Mouse (Mus musculus) neural tube, embryonic 14.5 days (tissue): ENCODE results near the gene Pxmp2. TPM values are rescaled to one million over a fixed set of nuclear protein-coding genes. Genes with fewer than 3 reads are reported as not detected.

ENCODE experiments used
- ATAC-seq: fragments of 200-750 bp; cut with Nextera tagmentation; 2 replicates; pipeline ENCODE4 v1.8.0; 2017; ENCODE audit warnings: low read depth, mild to moderate bottlenecking, moderate TSS enrichment, moderate library complexity
- H3K27ac ChIP-seq: fragments of 300-500 bp; sonication (generic); 2 replicates; pipeline ENCODE4 v1.5.1; 2014; ENCODE audit warnings: low read depth, mild to moderate bottlenecking, control low read depth, low read length, moderate library complexity, mixed read lengths
- H3K27me3 ChIP-seq: fragments of 300-500 bp; sonication (generic); 2 replicates; pipeline ENCODE4 v1.6.1; 2014; ENCODE audit warnings: low read length; ENCODE audit not compliant: control insufficient read depth, insufficient read depth
- H3K36me3 ChIP-seq: fragments of 300-500 bp; sonication (generic); 2 replicates; pipeline ENCODE4 v1.6.1; 2014; ENCODE audit warnings: low read length, mixed read lengths; ENCODE audit not compliant: control insufficient read depth, insufficient read depth
- H3K4me1 ChIP-seq: fragments of 300-500 bp; sonication (generic); 2 replicates; pipeline ENCODE4 v1.6.1; 2014; ENCODE audit warnings: low read length; ENCODE audit not compliant: control insufficient read depth, insufficient read depth
- H3K4me2 ChIP-seq: fragments of 300-500 bp; sonication (generic); 2 replicates; pipeline ENCODE4 v1.6.1; 2014; ENCODE audit warnings: mild to moderate bottlenecking, low read depth, low read length, control low read depth
- H3K4me3 ChIP-seq: fragments of 300-500 bp; sonication (generic); 2 replicates; pipeline ENCODE4 v1.5.1; 2014; ENCODE audit warnings: low read depth, low read length, control low read depth, mixed read lengths
- H3K9ac ChIP-seq: fragments of 300-500 bp; sonication (generic); replicated peaks from 2 replicates; pipeline ENCODE4 v1.6.1; 2014; ENCODE audit warnings: low read depth, mild to moderate bottlenecking, control low read depth, low read length, mixed read lengths
- H3K9me3 ChIP-seq: fragments of 300-500 bp; sonication (generic); 2 replicates; pipeline ENCODE4 v1.6.1; 2016; ENCODE audit warnings: low read length; ENCODE audit not compliant: control insufficient read depth
- WGBS: fragments of 180-500 bp; shearing (Covaris S2); extraction: QIAGEN DNeasy Blood & Tissue Kit; methylation state at CpG from one replicate; pipeline ENCODE4 v1.1.7; 2014; 5-methylcytosine and 5-hydroxymethylcytosine counted together
- polyA plus RNA-seq: library from polyadenylated mRNA; unstranded; fragments of >200 nt; fragmentation: Nextera tagmentation; extraction: Ambion mirVana; gene quantifications from 2 replicates; pipeline ENCODE4 v1.2.1, GENCODE M21; 2014

Pxmp2 gene
- polyA plus RNA-seq, 1 experiment from 2014 or later = 11.9 TPM

- WGBS = 96% methylated on average over 4 of the region's 4 CpGs
- no peak for ATAC-seq
Observed at GRCm38 (mm10) chr5:110266941-110267340, 19.0 kb downstream of the Pxmp2 start.

GRCm38 (mm10) chr5:110244091-110244490 is 41.9 kb downstream of the Pxmp2 start:
- H3K4me3 ChIP-seq = no peak overlapping the region
- H3K9ac ChIP-seq = no peak overlapping the region
- H3K36me3 ChIP-seq = peaks cover 67% of the 10 kb centered on the region
- no peaks in the 10 kb centered on the region for H3K9me3 ChIP-seq
- H3K4me2 ChIP-seq = no peak overlapping the region
- 85% methylated on average over 2 of the region's 2 CpGs for WGBS
- no peaks in the 10 kb centered on the region for H3K27me3 ChIP-seq
- no peak overlapping the region for H3K27ac ChIP-seq
- no peak for ATAC-seq
- no peaks in the 10 kb centered on the region for H3K4me1 ChIP-seq

More at GRCm38 (mm10) chr5:110266941-110267340, 19.0 kb downstream of the Pxmp2 start:
- H3K4me3 ChIP-seq = no peak overlapping the region
- H3K4me2 ChIP-seq = no peak overlapping the region
- H3K9me3 ChIP-seq = no peaks in the 10 kb centered on the region
- no peaks in the 10 kb centered on the region for H3K27me3 ChIP-seq
- peaks cover 6% of the 10 kb centered on the region for H3K4me1 ChIP-seq
- H3K27ac ChIP-seq = no peak overlapping the region
- H3K9ac ChIP-seq = no peak overlapping the region
- H3K36me3 ChIP-seq = peaks cover 24% of the 10 kb centered on the region

GRCm38 (mm10) chr5:110232346-110232745 is 53.6 kb downstream of the Pxmp2 start:
- H3K4me3 ChIP-seq = no peak overlapping the region
- H3K9me3 ChIP-seq = no peaks in the 10 kb centered on the region
- no peak overlapping the region for H3K27ac ChIP-seq
- ATAC-seq = no peak
- H3K36me3 ChIP-seq = peaks cover 15% of the 10 kb centered on the region
- no peaks in the 10 kb centered on the region for H3K27me3 ChIP-seq
- H3K4me1 ChIP-seq = peaks cover 13% of the 10 kb centered on the region
- WGBS = 93% methylated on average over 6 of the region's 6 CpGs
- no peak overlapping the region for H3K9ac ChIP-seq
- H3K4me2 ChIP-seq = no peak overlapping the region

GRCm38 (mm10) chr5:110231638-110232037 is 54.3 kb downstream of the Pxmp2 start:
- no peaks in the 10 kb centered on the region for H3K27me3 ChIP-seq
- 42% methylated on average over 13 of the region's 13 CpGs for WGBS
- ATAC-seq = no peak

GRCm38 (mm10) chr5:110230780-110231461 is 55.1 kb downstream of the Pxmp2 start, which contains the start of gene Ankle2:
Gene Ankle2 (plus strand): TSS chr5:110231004.
- peak within 1 kb of the TSS; percentile 71 for H3K4me2 ChIP-seq
- no peaks in the 10 kb centered on the region for H3K27me3 ChIP-seq
- peak; percentile 97 for ATAC-seq
- under 1% methylated on average over 79 of the region's 81 CpGs for WGBS
- H3K4me1 ChIP-seq = peaks cover 13% of the 10 kb centered on the region
- H3K4me3 ChIP-seq = peak within 1 kb of the TSS; percentile 96
- H3K9me3 ChIP-seq = no peaks in the 10 kb centered on the region
- peak within 1 kb of the TSS; percentile 88 for H3K27ac ChIP-seq
- H3K9ac ChIP-seq = peak within 1 kb of the TSS; percentile 93
- peaks cover 8% of the 10 kb centered on the region; the same call in 1 of the 2 replicates for H3K36me3 ChIP-seq

More at GRCm38 (mm10) chr5:110231638-110232037, 54.3 kb downstream of the Pxmp2 start:
- H3K4me2 ChIP-seq = peak overlapping the region; percentile 71
- H3K36me3 ChIP-seq = peaks cover 14% of the 10 kb centered on the region; the same call in 1 of the 2 replicates
- H3K4me3 ChIP-seq = peak overlapping the region; percentile 96
- H3K9me3 ChIP-seq = no peaks in the 10 kb centered on the region
- H3K9ac ChIP-seq = peak overlapping the region; percentile 93
- peaks cover 13% of the 10 kb centered on the region for H3K4me1 ChIP-seq
- H3K27ac ChIP-seq = no peak overlapping the region

DNA sequence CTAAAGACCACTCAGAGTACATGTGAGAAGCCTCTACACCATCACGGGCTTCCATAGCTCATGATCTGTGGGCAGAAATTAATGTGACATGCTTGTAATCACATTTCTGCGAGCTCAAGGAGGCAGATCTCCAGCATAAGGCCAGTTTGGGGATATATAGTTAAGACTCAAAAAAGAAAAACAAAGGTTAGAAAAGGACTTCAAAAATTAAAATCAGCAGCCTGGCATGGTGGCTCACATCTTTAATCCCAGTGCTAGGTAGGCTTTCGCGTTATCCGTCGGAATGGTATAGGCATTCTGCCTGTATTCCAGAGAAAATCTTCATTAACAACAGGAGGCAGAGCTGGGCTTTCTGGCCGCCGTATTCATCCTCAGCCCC is 55.6 kb downstream of the Pxmp2 start:
- H3K27ac ChIP-seq = peak overlapping the region; percentile 88
- H3K4me2 ChIP-seq = peak overlapping the region; percentile 71
- peaks cover 13% of the 10 kb centered on the region for H3K4me1 ChIP-seq
- 8% methylated on average over 8 of the region's 8 CpGs for WGBS
- H3K27me3 ChIP-seq = no peaks in the 10 kb centered on the region
- peak overlapping the region; percentile 96 for H3K4me3 ChIP-seq
- H3K36me3 ChIP-seq = peaks cover 10% of the 10 kb centered on the region; the same call in 1 of the 2 replicates
- H3K9ac ChIP-seq = peak overlapping the region; percentile 93
- H3K9me3 ChIP-seq = no peaks in the 10 kb centered on the region
- no peak for ATAC-seq

DNA sequence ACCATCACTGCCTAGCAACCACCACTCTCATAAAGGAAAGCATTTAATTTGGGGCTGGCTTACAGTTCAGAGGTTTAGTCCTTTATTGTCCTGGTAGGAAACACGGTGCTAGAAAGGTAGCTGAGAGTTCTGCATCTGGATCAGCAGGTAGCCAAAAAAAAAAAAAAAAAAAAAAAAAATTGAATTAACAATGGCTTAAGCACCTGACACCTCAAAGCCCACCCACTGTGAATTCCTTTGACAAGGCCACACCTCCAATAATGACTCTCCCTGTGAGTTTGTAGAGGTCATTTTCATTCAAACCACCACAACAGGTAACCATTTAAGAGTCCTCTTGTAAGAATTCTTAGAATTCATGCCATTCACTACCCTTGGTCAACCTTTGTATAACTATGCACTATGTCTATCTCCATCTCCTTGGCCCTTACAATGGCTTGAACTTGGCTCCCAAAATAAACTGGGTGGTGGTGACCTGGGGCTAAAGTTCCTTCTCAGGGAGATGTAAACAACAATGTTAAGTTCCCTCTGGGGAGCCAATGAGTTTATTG is 58.6 kb downstream of the Pxmp2 start:
- Histone ChIP-seq H3K9ac (no peak overlapping the region), H3K36me3 (peaks cover 18% of the 10 kb centered on the region), H3K9me3 (no peaks in the 10 kb centered on the region), H3K27me3 (no peaks in the 10 kb centered on the region), H3K27ac (no peak overlapping the region), H3K4me3 (no peak overlapping the region), H3K4me2 (no peak overlapping the region), H3K4me1 (peaks cover 13% of the 10 kb centered on the region)
- 42% methylated on average over 1 of the region's 1 CpGs for WGBS
- ATAC-seq = no peak

- Histone ChIP-seq H3K4me1 (peaks cover 4% of the 10 kb centered on the region), H3K27ac (no peak overlapping the region), H3K27me3 (no peaks in the 10 kb centered on the region), H3K4me2 (no peak overlapping the region), H3K36me3 (peaks cover 37% of the 10 kb centered on the region), H3K4me3 (no peak overlapping the region), H3K9ac (no peak overlapping the region), H3K9me3 (no peaks in the 10 kb centered on the region)
- no peak for ATAC-seq
- 92% methylated on average over 3 of the region's 3 CpGs for WGBS
Observed at GRCm38 (mm10) chr5:110225056-110225455, 60.9 kb downstream of the Pxmp2 start.
